Mouse (Mus musculus) limb, embryonic 15.5 days (tissue): ENCODE measurements around the gene Gm8677. TPM values are rescaled to one million over a fixed set of nuclear protein-coding genes. Genes with fewer than 3 reads are reported as not detected.
"Not testable (repeated sequence)": the region's sequence is repeated elsewhere in the genome, so short reads cannot be mapped to it uniquely, and the experiment has no call there.

Experiments
- ATAC-seq: fragments of 200-750 bp; cut with Nextera tagmentation; 2 replicates; pipeline ENCODE4 v1.8.0; 2017; ENCODE audit warnings: low read depth, moderate TSS enrichment; ENCODE audit not compliant: insufficient number of reproducible peaks, low FRiP score, low TSS enrichment
- H3K27ac ChIP-seq: fragments of 300-500 bp; sonication (generic); 2 replicates; pipeline ENCODE4 v1.5.1; 2015; ENCODE audit warnings: moderate library complexity, mild to moderate bottlenecking, inconsistent platforms
- H3K27me3 ChIP-seq: fragments of 300-500 bp; sonication (generic); 2 replicates; pipeline ENCODE4 v1.6.1; 2015; ENCODE audit warnings: inconsistent platforms
- H3K36me3 ChIP-seq: fragments of 300-500 bp; sonication (generic); 2 replicates; pipeline ENCODE4 v1.6.1; 2015; ENCODE audit warnings: inconsistent platforms
- H3K4me1 ChIP-seq: fragments of 300-500 bp; sonication (generic); 2 replicates; pipeline ENCODE4 v1.6.1; 2015; ENCODE audit warnings: inconsistent platforms
- H3K4me2 ChIP-seq: fragments of 300-500 bp; sonication (generic); 2 replicates; pipeline ENCODE4 v1.6.1; 2015; ENCODE audit warnings: mild to moderate bottlenecking, inconsistent platforms
- H3K4me3 ChIP-seq: fragments of 300-500 bp; sonication (generic); 2 replicates; pipeline ENCODE4 v1.5.1; 2015; ENCODE audit warnings: mild to moderate bottlenecking, inconsistent platforms
- H3K9ac ChIP-seq: fragments of 300-500 bp; sonication (generic); 2 replicates; pipeline ENCODE4 v1.6.1; 2015; ENCODE audit warnings: inconsistent platforms
- H3K9me3 ChIP-seq: fragments of 300-500 bp; sonication (generic); 2 replicates; pipeline ENCODE4 v1.6.1; 2016; ENCODE audit warnings: inconsistent platforms
- WGBS: fragments of 180-500 bp; shearing (Covaris S2); methylation state at CpG from one replicate; pipeline ENCODE4 v1.1.7; 2015; 5-methylcytosine and 5-hydroxymethylcytosine counted together
- polyA plus RNA-seq: library from polyadenylated mRNA; unstranded; fragments of >200 nt; fragmentation: Nextera tagmentation; extraction: Ambion mirVana; gene quantifications from 2 replicates; pipeline ENCODE4 v1.2.1, GENCODE M21; 2015

Gene Gm8677
- polyA plus RNA-seq: not detected in 2 replicates

GRCm38 (mm10) chr7:22534787-22535186, at the start of gene Gm8677:
Gene Gm8677, minus strand, starts transcription at chr7:22534887.
- not testable (repeated sequence) for H3K27me3 ChIP-seq, H3K36me3 ChIP-seq, ATAC-seq, H3K4me3 ChIP-seq, H3K27ac ChIP-seq, H3K4me2 ChIP-seq, H3K9ac ChIP-seq, H3K9me3 ChIP-seq, H3K4me1 ChIP-seq
- no CpG with 5 or more reads among the region's 1 CpGs for WGBS

GRCm38 (mm10) chr7:22565243-22565642, 30.6 kb upstream of the Gm8677 start, which contains the start of gene Gm4201:
Gene Gm4201, minus strand, starts transcription at chr7:22565343.
- not testable (repeated sequence) for H3K9ac ChIP-seq, H3K4me2 ChIP-seq, H3K36me3 ChIP-seq, H3K27ac ChIP-seq, H3K27me3 ChIP-seq, H3K4me3 ChIP-seq, H3K9me3 ChIP-seq, ATAC-seq, H3K4me1 ChIP-seq
- no CpG with 5 or more reads among the region's 3 CpGs for WGBS

- H3K27ac ChIP-seq, H3K4me3 ChIP-seq, H3K36me3 ChIP-seq, H3K9ac ChIP-seq, H3K9me3 ChIP-seq, H3K27me3 ChIP-seq, ATAC-seq, H3K4me1 ChIP-seq, H3K4me2 ChIP-seq: not testable (repeated sequence)
- no CpG with 5 or more reads among the region's 3 CpGs for WGBS
Measured at GRCm38 (mm10) chr7:22522667-22523066, 12.0 kb downstream of the Gm8677 start, which contains the start of gene Vmn1r152. Gene Vmn1r152, plus strand, starts transcription at chr7:22522967.

GRCm38 (mm10) chr7:22499578-22499977, 35.1 kb downstream of the Gm8677 start, which contains the start of gene Vmn1r151:
Gene Vmn1r151, minus strand, starts transcription at chr7:22499678.
- not testable (repeated sequence) for H3K27me3 ChIP-seq, H3K36me3 ChIP-seq, H3K4me3 ChIP-seq, H3K9me3 ChIP-seq, ATAC-seq, H3K27ac ChIP-seq, H3K9ac ChIP-seq, H3K4me2 ChIP-seq, H3K4me1 ChIP-seq
- WGBS: 53% methylated on average over 2 of the region's 3 CpGs

Other genes starting within 250 kb of the Gm8677 start
- not detected in 2 replicates for gene Gm4187, start 205.2 kb downstream of the Gm8677 start, polyA plus RNA-seq
- not detected in 2 replicates for gene Gm8660, start 163.8 kb downstream of the Gm8677 start, polyA plus RNA-seq
- gene Vmn1r148, start 121.3 kb downstream of the Gm8677 start, polyA plus RNA-seq: not detected in 2 replicates
- not detected in 2 replicates for gene Vmn1r149, start 96.7 kb downstream of the Gm8677 start, polyA plus RNA-seq
- gene Gm10665, start 70.8 kb downstream of the Gm8677 start, polyA plus RNA-seq: not detected in 2 replicates
- not detected in 2 replicates for gene Vmn1r151, start 35.2 kb downstream of the Gm8677 start, polyA plus RNA-seq
- gene Vmn1r152, start 11.9 kb downstream of the Gm8677 start, polyA plus RNA-seq: not detected in 2 replicates
- not detected in 2 replicates for gene Gm4201, start 30.5 kb upstream of the Gm8677 start, polyA plus RNA-seq
- not detected in 2 replicates for gene Gm4565, start 53.2 kb upstream of the Gm8677 start, polyA plus RNA-seq
- gene Vmn1r155, start 123.1 kb upstream of the Gm8677 start, polyA plus RNA-seq: not detected in 2 replicates
- gene Gm8693, start 157.4 kb upstream of the Gm8677 start, polyA plus RNA-seq: not detected in 2 replicates
- gene Gm4567, start 184.8 kb upstream of the Gm8677 start, polyA plus RNA-seq: not detected in 2 replicates
- gene Vmn1r157, start 226.8 kb upstream of the Gm8677 start, polyA plus RNA-seq: not detected in 2 replicates